Mouse (Mus musculus) testis, adult 2 months (tissue): ENCODE data around the gene Dusp9.

Experiments
- CTCF ChIP-seq: fragments of 200-500 bp; IDR thresholded peaks from 2 replicates; pipeline ENCODE4 v1.5.1; 2012; ENCODE audit warnings: low read depth, mild to moderate bottlenecking, inconsistent platforms, low read length, moderate library complexity; ENCODE audit not compliant: control insufficient read depth, insufficient read depth, insufficient replicate concordance
- POLR2A ChIP-seq: fragments of 200-500 bp; IDR thresholded peaks from 2 replicates; pipeline ENCODE4 v1.6.1; 2012; ENCODE audit warnings: low read depth, mild to moderate bottlenecking, inconsistent platforms, low read length, moderate library complexity; ENCODE audit not compliant: control insufficient read depth

DNA sequence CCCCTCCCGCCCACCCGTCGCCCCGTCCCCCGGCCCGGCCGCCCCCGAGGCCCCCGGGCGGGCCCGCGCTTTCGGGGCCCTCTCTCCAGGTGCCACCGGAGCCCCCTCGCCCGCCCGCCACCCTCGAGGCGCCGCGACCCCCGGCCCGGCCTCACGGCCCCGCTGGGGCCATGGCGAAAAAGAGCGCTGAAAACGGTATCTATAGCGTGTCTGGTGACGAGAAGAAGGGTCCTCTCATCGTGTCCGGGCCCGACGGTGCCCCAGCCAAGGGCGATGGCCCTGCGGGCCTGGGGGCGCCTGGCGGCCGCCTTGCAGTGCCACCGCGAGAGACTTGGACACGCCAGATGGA is 34.4 kb downstream of the Dusp9 start:
- TF ChIP-seq CTCF (no peak), POLR2A (no peak)
